Mouse (Mus musculus) cerebellum, adult 8-10 months (tissue): ENCODE data around the gene Sox9.

Experiments
- DNase-seq: peaks from one replicate; pipeline ENCODE4 v3.0.0; 2022

Sox9 gene

GRCm38 (mm10) chr11:112781994-112782356 lies at the start of gene Sox9:
Sox9 (plus strand) TSS chr11:112782224.
- DNase-seq, result peak; percentile 28

GRCm38 (mm10) chr11:112732401-112732800 lies 49.6 kb upstream of the Sox9 start:
- DNase-seq, result no peak

- no peak for DNase-seq
These were observed 45.0 kb upstream of the Sox9 start for GRCm38 (mm10) chr11:112737071-112737470.

DNA sequence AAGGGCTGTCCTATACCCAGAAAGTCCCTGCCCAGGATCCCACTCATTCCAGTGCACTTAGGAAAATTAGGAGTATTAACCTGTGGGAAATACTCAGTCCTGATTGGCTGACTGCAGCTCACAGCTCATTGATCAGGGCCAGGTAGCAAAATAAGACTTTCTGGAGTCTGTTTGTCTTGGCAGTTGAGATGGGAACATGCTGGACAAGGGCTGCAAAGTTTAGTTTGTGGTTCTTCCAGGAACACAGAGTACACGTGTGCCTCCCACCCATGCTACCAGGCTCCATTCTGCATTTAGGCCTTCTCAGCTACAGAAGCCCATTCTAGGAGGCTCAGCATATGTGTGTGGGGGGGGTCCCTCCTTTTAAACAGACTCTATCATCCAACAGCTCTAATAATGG lies 42.3 kb upstream of the Sox9 start:
- DNase-seq, result no peak

GRCm38 (mm10) chr11:112756516-112756915 lies 25.5 kb upstream of the Sox9 start:
- no peak for DNase-seq

DNA sequence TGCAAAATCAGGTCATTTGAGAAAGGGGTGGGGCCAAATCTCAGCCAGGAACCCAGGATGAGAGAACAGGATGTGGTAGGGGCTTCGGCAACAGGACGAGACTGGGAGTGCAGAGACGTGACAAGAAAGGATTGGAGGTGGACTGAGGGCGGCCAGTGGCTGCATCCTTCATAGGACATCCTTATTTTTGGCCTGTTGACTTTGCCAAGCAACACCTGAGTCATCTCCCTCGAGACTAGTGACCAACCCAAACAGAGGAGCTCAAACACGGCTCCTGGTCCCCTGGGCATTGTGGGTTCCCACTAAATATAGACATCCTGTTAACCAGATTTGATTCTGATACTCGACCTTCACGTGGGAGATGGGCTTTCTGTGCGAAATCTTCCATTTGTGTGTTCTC lies 24.0 kb upstream of the Sox9 start:
- no peak for DNase-seq

DNA sequence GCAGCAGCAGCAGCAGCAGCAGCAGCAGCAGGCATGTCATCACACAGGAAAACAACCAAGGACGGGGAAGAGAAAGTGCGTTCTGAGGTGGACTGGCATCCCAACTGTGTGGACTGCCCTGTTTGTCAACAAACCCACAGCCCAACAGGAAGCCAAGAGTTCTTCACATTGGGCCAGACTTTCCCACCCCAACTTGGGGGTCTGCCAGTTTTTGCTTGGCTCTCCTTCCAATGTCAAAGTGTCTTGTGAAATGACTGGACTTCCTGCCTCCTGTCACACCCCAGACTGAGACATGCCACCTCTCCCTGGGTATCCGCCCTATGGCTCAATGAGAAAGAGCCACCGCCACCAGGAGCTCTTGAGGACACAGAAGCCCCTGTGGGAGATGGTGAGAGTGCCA lies 15.1 kb upstream of the Sox9 start:
- DNase-seq, result no peak

DNA sequence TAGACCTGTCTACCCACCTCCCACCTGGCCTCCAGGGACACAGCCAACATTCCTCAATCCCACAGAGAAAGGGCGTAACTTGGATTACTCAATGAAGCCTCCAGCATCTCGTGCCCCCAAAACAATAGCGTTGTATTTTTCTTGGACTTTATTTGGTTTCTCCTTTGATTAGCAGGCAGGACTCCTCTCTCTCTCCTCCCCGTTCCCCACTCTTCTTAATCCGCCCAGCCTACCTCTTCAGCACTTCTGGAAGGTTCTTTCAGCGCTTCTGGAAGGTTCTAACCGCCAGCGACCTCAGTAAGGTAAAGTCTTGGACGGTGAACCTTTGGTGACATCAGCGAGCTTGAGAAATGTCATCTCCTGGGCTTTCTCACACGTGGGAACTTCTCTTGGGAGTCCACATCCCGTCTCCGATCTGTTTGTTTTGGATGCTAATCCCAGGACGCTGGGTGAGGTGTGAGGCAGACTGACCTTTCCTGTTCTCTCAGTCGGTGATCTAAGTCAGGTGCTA lies 14.4 kb upstream of the Sox9 start:
- DNase-seq, result no peak

DNA sequence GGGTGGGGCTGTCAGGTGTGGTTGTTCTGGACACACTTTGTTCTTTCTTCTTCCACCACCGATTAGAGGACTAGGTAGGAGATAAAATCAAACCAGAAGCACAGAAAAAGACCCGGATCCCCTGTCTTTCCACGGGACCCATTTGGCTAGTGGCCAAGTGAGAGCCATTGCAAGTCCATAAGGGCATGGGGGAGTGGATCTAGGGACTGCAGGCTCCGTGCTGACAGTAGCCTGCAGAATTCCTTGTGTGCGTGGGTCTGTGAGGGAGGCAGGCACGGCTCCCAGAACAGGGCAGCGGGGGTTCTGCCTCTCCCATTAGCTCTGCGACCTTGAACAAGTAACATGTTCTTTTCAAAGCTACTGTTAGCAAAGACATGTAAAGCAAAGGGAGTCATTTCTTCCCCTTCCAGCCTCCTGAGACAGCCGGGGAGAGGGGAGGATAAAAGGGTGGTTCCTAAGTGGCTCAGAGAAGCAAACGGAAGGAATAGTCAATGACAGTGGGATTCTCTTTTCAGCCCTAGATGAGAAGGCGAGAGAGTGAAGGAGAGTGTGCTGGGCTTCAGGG lies 9.2 kb upstream of the Sox9 start:
- DNase-seq, result no peak

- no peak for DNase-seq
These were observed 2.3 kb upstream of the Sox9 start for GRCm38 (mm10) chr11:112779762-112780161.

GRCm38 (mm10) chr11:112780394-112780920 lies 1.6 kb upstream of the Sox9 start:
- no peak for DNase-seq

DNA sequence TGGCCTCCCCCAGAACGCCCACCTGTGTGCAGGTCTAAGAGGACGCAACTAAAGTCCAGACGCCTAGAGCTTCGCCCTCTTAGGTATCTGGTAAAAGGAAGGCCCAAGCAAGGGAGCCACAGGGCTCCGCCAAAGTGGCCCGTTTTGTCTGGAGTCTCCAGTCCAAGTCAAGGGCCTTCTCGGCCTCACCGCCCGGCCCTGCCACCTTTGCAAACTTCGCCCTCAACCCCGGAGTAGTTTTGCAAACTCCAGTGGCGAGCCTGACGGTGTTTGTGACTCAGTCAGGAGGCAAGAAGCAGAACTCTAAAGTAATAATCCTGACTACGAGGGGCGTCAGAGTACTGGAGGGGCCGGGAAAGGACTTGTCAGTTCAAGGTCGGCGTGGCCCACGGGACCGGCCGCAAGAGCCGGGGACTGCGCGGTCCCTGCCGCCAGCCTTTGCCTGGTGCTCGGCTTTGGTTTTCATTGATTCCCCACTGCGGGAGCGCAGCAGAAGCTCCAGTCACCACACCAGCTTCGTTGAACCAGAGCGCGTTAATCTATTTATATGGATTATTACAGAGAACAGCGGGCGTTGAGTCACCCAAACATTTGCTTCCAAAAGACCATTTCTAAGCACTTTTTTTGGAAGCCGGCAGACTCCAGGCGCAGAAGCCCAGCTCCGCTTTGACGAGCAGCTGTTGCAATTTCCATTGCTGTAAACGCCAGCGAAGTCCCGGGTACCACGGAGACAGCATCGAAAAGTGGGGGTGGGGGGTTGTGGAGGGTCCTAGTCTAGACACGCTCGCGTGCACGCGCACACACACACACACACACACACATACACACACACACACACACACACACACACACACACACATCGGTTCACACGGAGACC lies 751 bp upstream of the Sox9 start:
- DNase-seq, result no peak

DNA sequence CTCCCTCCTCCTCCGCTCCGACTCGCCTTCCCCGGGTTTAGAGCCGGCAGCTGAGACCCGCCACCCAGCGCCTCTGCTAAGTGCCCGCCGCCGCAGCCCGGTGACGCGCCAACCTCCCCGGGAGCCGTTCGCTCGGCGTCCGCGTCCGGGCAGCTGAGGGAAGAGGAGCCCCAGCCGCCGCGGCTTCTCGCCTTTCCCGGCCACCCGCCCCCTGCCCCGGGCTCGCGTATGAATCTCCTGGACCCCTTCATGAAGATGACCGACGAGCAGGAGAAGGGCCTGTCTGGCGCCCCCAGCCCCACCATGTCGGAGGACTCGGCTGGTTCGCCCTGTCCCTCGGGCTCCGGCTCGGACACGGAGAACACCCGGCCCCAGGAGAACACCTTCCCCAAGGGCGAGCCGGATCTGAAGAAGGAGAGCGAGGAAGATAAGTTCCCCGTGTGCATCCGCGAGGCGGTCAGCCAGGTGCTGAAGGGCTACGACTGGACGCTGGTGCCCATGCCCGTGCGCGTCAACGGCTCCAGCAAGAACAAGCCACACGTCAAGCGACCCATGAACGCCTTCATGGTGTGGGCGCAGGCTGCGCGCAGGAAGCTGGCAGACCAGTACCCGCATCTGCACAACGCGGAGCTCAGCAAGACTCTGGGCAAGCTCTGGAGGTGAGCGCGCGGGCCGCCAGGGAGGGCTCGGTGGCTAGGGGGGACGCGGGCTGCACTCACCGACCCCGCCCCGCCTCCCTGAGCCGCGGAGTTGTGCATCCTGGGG lies 515 bp downstream of the Sox9 start:
- no peak for DNase-seq

GRCm38 (mm10) chr11:112783401-112784346 lies 1.6 kb downstream of the Sox9 start:
- no peak for DNase-seq

GRCm38 (mm10) chr11:112784347-112784902 lies 2.4 kb downstream of the Sox9 start:
- no peak for DNase-seq

- no peak for DNase-seq
These were observed 2.9 kb downstream of the Sox9 start for GRCm38 (mm10) chr11:112784903-112785381.

DNA sequence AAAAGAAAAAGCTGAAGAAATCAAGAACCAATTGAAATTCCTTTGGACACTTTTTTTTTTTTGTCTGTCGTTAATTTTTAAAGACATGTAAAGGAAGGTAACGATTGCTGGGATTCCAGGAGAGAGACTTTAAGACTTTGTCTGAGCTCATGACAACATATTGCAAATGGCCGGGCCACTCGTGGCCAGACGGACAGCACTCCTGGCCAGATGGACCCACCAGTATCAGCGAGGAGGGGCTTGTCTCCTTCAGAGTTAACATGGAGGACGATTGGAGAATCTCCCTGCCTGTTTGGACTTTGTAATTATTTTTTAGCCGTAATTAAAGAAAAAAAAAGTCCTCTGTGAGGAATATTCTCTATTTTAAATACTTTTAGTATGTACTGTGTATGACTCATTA lies 3.6 kb downstream of the Sox9 start:
- no peak for DNase-seq

DNA sequence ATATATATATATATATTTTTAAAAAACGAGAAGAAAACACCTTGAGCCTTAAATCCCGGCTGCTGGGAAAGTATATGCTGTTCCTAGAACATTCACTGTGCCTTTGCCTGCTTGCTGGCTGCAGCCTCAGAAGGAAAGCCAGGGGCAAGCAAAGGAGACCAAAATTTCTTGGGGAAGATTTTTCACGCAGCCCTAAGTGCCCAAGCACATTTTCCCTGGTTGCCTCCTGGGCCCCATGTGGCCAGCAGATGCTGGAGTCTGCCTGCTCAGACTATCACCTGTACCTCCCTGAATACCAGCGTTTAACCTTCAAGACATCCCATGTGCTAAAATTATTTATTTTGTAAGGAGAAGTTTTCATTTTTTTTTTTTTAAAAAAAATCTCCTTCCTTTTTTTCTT lies 4.4 kb downstream of the Sox9 start:
- DNase-seq, result no peak

DNA sequence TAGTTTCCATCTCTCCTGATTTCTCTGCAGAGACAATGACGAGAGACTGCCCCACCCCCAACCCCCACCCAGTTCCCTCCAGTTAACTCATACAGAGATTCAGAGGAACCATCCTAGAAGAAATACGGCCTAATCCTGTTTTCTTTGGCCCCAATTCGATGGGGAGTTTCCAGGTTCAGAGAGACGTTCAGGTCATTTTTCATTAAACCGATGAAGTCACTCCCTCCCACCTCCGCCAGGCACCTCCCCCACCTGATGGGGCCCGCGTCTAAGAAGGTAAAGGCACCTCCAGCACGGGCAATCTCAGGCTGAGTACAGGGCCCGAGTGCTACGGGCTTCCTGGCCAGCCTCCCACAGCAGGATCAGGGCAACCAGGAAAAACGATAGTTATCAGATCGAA lies 6.3 kb downstream of the Sox9 start:
- no peak for DNase-seq

GRCm38 (mm10) chr11:112796379-112796778 lies 14.4 kb downstream of the Sox9 start:
- no peak for DNase-seq

DNA sequence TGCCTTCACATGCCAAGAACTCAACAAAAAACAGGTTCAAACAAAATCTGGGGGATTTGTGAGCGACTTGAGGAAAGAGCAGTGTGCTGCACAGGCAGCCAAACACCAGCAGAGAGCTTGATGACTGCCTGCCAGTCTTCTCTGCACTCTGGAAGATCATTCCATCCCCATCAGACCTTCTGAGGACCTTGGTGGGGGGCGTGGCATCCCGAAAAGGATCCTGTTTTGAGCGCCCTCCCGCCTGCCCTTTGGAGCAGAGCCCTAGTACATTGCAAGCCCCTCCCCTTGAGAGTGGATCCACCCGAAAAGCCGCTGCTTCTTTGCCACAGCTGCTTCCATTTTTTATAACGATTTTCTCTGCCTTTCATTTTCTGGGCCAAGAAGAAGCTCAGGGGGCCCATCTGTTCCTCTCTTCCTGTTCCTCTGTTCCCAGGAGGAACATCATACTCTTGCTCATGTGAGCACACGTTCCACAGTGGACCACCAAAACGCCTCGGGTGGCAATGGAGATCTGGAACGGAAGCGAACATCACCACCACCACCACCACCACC lies 16.9 kb downstream of the Sox9 start:
- DNase-seq, result no peak
